Mouse (Mus musculus) small intestine, adult 2 months (tissue): ENCODE measurements around the gene Olfml1.

Experiments
- CTCF ChIP-seq: fragments of 200-500 bp; IDR thresholded peaks from 2 replicates; pipeline ENCODE4 v1.5.1; 2012; ENCODE audit warnings: low read depth, mild to moderate bottlenecking, control low read depth, inconsistent platforms, low read length, moderate library complexity, mixed read lengths; ENCODE audit not compliant: insufficient replicate concordance, insufficient read length; ENCODE audit errors: extremely low read depth
- POLR2A ChIP-seq: fragments of 200-500 bp; IDR thresholded peaks from 2 replicates; pipeline ENCODE4 v1.6.1; 2012; ENCODE audit warnings: low read depth, mild to moderate bottlenecking, control low read depth, inconsistent platforms, low read length, moderate library complexity

- TF ChIP-seq POLR2A (no peak), CTCF (no peak)
Measured at GRCm38 (mm10) chr7:107624432-107624831, 57.2 kb downstream of the Olfml1 start.
